Mouse (Mus musculus) ES-Bruce4 (cell line): Measurements from ENCODE around the gene Ptpn11.

Experiments used
- CTCF ChIP-seq: IDR thresholded peaks from one replicate; pipeline ENCODE4 v1.8.1; 2011; ENCODE audit warnings: low read depth, low read length
- EP300 ChIP-seq: IDR thresholded peaks from 2 replicates; pipeline ENCODE4 v1.6.1; 2011; ENCODE audit warnings: low read depth, low read length; ENCODE audit not compliant: insufficient read depth
- POLR2A ChIP-seq: IDR thresholded peaks from one replicate; pipeline ENCODE4 v1.8.1; 2011; ENCODE audit warnings: low read length; ENCODE audit not compliant: insufficient read depth

DNA sequence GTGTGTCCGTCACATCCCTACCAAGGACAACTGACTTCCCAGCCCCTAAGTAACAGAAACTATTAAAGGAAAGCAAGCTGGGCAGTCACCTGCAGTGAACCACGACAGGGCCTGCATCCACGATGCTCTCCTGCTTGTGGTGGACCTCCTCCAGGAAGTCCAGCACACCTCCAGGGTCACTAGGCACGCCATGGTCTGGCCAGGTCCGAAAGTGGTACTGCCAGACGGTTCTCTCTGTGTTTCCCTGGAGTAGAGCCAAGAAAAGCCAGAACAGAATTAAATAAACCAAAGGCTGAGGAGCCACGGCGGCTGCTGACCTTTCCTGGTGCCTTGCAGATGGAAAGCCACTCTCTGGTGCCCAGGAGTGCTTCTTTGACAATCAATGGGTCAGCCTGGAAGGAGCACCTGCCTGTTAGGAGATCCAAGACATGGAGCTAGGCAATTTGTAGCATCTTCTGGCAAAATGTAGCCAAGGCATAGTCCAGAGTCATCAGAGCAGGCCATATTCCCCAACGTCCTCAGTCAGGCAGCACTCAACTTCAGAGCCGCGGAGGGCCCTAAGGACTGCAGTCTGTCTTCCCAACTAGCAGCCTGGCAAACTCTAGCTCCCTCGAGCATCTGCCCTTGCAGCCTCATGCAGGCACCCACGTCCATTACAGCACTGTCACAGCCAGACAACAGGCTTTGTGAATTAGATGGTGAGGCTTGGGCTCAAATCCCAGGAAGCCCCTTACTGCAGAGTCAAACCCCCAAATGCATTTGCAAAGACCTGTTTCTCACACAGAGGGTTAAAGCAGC lies 46.6 kb downstream of the Ptpn11 start:
- no peak for TF ChIP-seq CTCF
- no peak for TF ChIP-seq EP300
- no peak for TF ChIP-seq POLR2A
